Mouse (Mus musculus) G1E (cell line): ENCODE data around the gene Panx3.

Experiments used
- CTCF ChIP-seq: IDR thresholded peaks from 2 replicates; pipeline ENCODE4 v1.5.1; 2012; ENCODE audit warnings: low read depth, low read length, inconsistent platforms, mixed read lengths
- GATA1 ChIP-seq: IDR thresholded peaks from 2 replicates; pipeline ENCODE4 v1.6.1; 2012; ENCODE audit warnings: borderline replicate concordance, low read length, inconsistent platforms, mixed read lengths

- no peak for TF ChIP-seq GATA1
- no peak for TF ChIP-seq CTCF
Observed at GRCm38 (mm10) chr9:37656931-37657481, 12.0 kb downstream of the Panx3 start, which contains the start of gene Tbrg1.
